Mouse (Mus musculus) spleen, adult 18-20 months (tissue): ENCODE results near the gene Hpse2.

Experiments
- DNase-seq, 2 experiments: peaks; one replicate each; pipeline ENCODE4 v3.0.0; 2022; ENCODE audit warnings: mixed read lengths in 2 of 2

Gene Hpse2

GRCm38 (mm10) chr19:42769648-42770047 lies 618.5 kb downstream of the Hpse2 start:
- DNase-seq: no peak

- DNase-seq: no peak
Observed at GRCm38 (mm10) chr19:42767361-42767760, 620.8 kb downstream of the Hpse2 start.

- no peak for DNase-seq
Observed at GRCm38 (mm10) chr19:42764398-42764797, 623.8 kb downstream of the Hpse2 start.

GRCm38 (mm10) chr19:42756671-42757070 lies 631.5 kb downstream of the Hpse2 start:
- no peak for DNase-seq

GRCm38 (mm10) chr19:42755148-42755870 lies 632.8 kb downstream of the Hpse2 start:
- DNase-seq: no peak

GRCm38 (mm10) chr19:42753141-42753917 lies 634.8 kb downstream of the Hpse2 start:
- no peak for DNase-seq

- DNase-seq: peak; percentile 24 to 27
Observed at GRCm38 (mm10) chr19:42752363-42752931, 635.7 kb downstream of the Hpse2 start, which contains the start of gene Pyroxd2. Gene Pyroxd2 (minus strand): TSS chr19:42752775.

- DNase-seq: no peak
Observed at GRCm38 (mm10) chr19:42750196-42750595, 638.0 kb downstream of the Hpse2 start.

GRCm38 (mm10) chr19:42746702-42747101 lies 641.5 kb downstream of the Hpse2 start:
- DNase-seq: no peak

- DNase-seq: no peak
Observed at GRCm38 (mm10) chr19:42745869-42746224, 642.3 kb downstream of the Hpse2 start.

GRCm38 (mm10) chr19:42745084-42745868 lies 642.9 kb downstream of the Hpse2 start:
- no peak for DNase-seq

GRCm38 (mm10) chr19:42744162-42744586 lies 644.0 kb downstream of the Hpse2 start:
- no peak for DNase-seq

- DNase-seq: no peak
Observed at GRCm38 (mm10) chr19:42743261-42743660, 644.9 kb downstream of the Hpse2 start.

- no peak for DNase-seq
Observed at GRCm38 (mm10) chr19:42741884-42742283, 646.3 kb downstream of the Hpse2 start.

- DNase-seq: no peak
Observed at GRCm38 (mm10) chr19:42740163-42740899, 647.8 kb downstream of the Hpse2 start.

GRCm38 (mm10) chr19:42739734-42740133 lies 648.4 kb downstream of the Hpse2 start:
- DNase-seq: no peak

GRCm38 (mm10) chr19:42737753-42738152 lies 650.4 kb downstream of the Hpse2 start:
- no peak for DNase-seq
